Mouse (Mus musculus): Measurements from ENCODE around the gene Senp1. TPM values are rescaled to one million over a fixed set of nuclear protein-coding genes. Genes with fewer than 3 reads are reported as not detected.

The Senp1 gene
- polyA plus RNA-seq, 1 experiment from 2014 or later = 12.9 TPM

DNA sequence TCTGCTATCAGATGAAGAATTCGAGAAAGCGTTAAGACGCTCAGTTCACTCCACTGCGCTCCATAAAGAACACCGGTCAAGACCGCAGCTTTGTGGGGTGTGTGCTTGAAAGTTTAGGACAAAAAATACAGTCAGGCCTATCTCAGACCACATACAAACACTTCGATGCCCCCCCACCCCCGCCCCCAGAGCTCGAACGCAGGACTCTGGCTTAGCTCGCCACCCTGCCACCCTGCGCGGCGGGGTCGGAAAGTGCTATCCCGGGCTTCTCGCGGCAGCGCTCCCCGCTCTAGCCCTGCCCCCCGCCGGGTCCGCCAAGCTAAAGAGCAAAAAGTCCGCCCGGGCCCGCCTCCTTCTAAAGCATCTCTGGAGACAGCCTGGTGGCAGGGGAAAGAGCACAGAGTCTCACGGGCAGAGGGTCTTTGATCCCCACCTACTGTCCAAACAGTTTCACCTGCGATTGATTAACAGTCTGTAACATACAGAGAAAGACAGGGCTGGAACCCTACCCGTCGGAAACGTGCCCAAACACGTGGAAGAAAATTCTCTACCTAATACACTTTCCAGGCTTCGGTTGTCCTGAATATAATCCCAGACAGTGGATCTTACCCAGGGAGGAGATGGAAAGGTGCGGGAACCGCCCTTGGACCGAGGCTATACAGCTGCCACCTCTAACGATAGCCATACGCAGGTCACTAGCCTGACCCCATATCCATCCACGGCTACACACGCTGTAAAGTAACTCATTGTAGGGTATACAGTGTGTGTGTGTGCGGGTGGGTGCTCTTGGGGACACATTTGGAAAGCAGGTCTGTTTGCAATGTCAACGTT, 90.3 kb downstream of the Senp1 start:
- H3K27ac ChIP-seq (ENCODE audit: low read length) = no peak overlapping the region
- no peaks in the 10 kb centered on the region for H3K9me3 ChIP-seq (replicated peaks; ENCODE audit: control insufficient read depth, low read length)
- WGBS (ENCODE audit: insufficient replicate concordance) = under 1% methylated on average over 42 of the region's 42 CpGs
- no peak overlapping the region for H3K4me3 ChIP-seq (ENCODE audit: low read depth, low read length)
- H3K9ac ChIP-seq (ENCODE audit: low read depth, low read length) = no peak overlapping the region
- no peak overlapping the region for H3K4me2 ChIP-seq (ENCODE audit: low read depth, low read length)
- peaks cover 95% of the 10 kb centered on the region for H3K27me3 ChIP-seq (ENCODE audit: control insufficient read depth, insufficient read depth, low read depth, low read length)
- H3K36me3 ChIP-seq (ENCODE audit: control insufficient read depth, insufficient read depth) = no peaks in the 10 kb centered on the region
- H3K4me1 ChIP-seq (ENCODE audit: control insufficient read depth, low read depth, low read length) = no peaks in the 10 kb centered on the region; the same call in 1 of the 2 replicates
- no peak for ATAC-seq (ENCODE audit: low read depth)

DNA sequence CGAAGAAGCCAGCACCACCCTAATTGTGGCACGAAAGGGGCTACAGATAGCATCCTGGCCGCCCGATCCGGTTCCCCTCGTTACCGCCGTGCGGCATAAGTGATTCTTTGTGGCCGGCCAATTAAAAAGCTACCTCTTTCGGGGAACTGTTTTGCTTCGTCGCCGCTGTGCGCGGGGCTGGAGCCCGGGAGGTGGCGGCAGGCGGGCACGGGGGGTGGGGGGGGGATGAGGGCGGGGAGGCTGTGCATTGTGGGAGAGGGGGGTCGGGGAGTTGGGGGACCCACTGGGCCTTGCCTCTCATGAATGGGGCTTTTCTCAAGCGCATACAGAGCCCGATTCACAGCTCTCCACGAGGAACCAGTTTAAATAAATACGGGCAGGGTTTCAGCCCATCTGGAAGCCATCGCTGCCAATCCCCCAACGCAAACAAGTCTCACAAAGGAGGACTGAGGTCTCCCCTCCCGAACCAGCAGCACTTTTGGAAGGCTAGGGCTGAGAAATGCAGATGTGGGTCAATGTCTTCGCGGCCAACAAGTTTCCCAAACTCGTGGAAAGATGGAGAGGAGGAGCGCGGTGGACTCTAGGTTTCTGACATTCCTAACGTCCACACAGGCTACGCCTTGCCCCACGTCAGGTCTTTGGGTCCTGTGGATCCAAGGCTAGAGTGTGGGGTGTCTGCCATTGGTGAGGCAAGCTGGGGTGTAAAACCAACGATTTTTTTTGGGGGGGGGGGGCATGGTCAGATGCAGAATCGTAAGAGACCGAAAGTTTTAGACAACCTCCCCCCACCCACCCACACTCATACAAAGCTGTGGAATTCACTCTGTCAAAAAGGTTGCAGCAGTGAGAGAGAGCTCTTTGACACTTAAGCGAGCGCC, 91.2 kb downstream of the Senp1 start:
- no peaks in the 10 kb centered on the region for H3K36me3 ChIP-seq (ENCODE audit: control insufficient read depth, insufficient read depth)
- WGBS (ENCODE audit: insufficient replicate concordance) = under 1% methylated on average over 42 of the region's 42 CpGs
- peaks cover 93% of the 10 kb centered on the region for H3K27me3 ChIP-seq (ENCODE audit: control insufficient read depth, insufficient read depth, low read depth, low read length)
- no peaks in the 10 kb centered on the region for H3K9me3 ChIP-seq (replicated peaks; ENCODE audit: control insufficient read depth, low read length)
- no peak overlapping the region for H3K9ac ChIP-seq (ENCODE audit: low read depth, low read length)
- no peak overlapping the region for H3K27ac ChIP-seq (ENCODE audit: low read length)
- H3K4me3 ChIP-seq (ENCODE audit: low read depth, low read length) = no peak overlapping the region; the same call in 1 of the 2 replicates
- no peak overlapping the region for H3K4me2 ChIP-seq (ENCODE audit: low read depth, low read length)
- no peaks in the 10 kb centered on the region; the same call in 1 of the 2 replicates for H3K4me1 ChIP-seq (ENCODE audit: control insufficient read depth, low read depth, low read length)
- no peak for ATAC-seq (ENCODE audit: low read depth)

DNA sequence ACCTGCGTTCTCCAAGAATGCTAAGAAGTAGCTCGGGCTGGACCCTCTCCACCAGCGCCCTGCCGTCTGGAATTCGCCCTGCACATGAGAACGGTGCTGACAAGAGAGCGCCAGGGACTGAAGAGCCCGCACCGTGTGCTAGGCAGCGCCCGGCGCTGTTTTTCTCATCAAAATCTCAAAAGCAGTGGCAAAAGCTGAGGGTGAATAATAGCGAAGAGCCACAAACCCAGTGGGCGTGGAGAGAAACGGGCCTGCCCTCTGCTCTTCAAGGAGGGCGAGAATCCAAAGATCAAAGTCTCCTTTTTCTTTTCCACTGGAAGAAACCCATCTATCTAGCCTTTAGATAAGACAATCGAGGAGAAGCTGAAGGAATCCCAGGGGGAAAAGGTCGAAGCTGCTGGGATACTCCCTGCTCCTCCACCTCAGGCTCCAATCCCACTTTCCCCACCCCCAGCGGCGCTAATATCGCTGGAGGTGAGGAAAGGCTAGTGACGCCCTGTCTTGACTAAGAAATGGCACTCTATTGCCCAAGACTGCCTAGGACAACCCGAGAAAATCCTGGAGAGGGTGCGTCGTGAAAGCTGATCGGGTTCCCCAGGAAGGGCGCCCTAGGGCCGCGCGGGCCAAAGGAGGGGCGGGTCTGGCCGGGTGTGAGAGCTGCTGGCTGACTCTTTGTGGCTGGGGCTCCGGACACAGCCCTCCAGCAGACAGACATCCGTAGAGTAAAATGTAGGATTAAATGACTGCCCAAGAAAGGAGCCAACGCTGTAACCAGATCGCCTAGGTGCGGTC, 92.0 kb downstream of the Senp1 start:
- no peak for ATAC-seq (ENCODE audit: low read depth)
- H3K9ac ChIP-seq (ENCODE audit: low read depth, low read length) = no peak overlapping the region
- no peak overlapping the region for H3K4me2 ChIP-seq (ENCODE audit: low read depth, low read length)
- no peak overlapping the region; the same call in 1 of the 2 replicates for H3K4me3 ChIP-seq (ENCODE audit: low read depth, low read length)
- H3K27ac ChIP-seq (ENCODE audit: low read length) = no peak overlapping the region
- peaks cover 87% of the 10 kb centered on the region for H3K27me3 ChIP-seq (ENCODE audit: control insufficient read depth, insufficient read depth, low read depth, low read length)
- H3K4me1 ChIP-seq (ENCODE audit: control insufficient read depth, low read depth, low read length) = no peaks in the 10 kb centered on the region; the same call in 1 of the 2 replicates
- no peaks in the 10 kb centered on the region for H3K9me3 ChIP-seq (replicated peaks; ENCODE audit: control insufficient read depth, low read length)
- no peaks in the 10 kb centered on the region for H3K36me3 ChIP-seq (ENCODE audit: control insufficient read depth, insufficient read depth)
- under 1% methylated on average over 37 of the region's 37 CpGs for WGBS (ENCODE audit: insufficient replicate concordance)

DNA sequence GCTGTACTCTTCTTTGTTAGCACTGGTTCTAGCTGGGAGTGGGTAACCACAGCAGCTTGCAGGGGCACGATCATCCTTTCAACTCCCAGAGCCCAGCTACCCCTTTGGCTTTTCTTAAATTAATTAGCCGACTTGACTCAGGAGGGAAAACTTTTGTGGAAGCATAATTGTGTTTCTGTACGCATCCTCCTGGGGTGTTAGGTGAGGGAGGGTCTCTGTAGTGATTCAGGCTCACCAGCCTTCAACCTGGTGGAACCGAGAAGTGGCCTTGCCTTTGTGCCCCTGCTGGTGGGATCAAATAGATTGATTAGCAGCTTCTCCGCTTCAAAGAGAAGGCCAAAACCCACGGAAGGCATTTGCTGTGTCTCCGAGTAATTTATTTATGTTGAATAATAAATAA, 93.6 kb downstream of the Senp1 start:
- Histone ChIP-seq H3K27me3 (ENCODE audit: control insufficient read depth, insufficient read depth, low read depth, low read length) (peaks cover 74% of the 10 kb centered on the region), H3K4me3 (ENCODE audit: low read depth, low read length) (no peak overlapping the region), H3K9ac (ENCODE audit: low read depth, low read length) (no peak overlapping the region), H3K4me1 (ENCODE audit: control insufficient read depth, low read depth, low read length) (no peaks in the 10 kb centered on the region; the same call in 1 of the 2 replicates), H3K4me2 (ENCODE audit: low read depth, low read length) (no peak overlapping the region), H3K27ac (ENCODE audit: low read length) (no peak overlapping the region), H3K9me3 (replicated peaks; ENCODE audit: control insufficient read depth, low read length) (no peaks in the 10 kb centered on the region), H3K36me3 (ENCODE audit: control insufficient read depth, insufficient read depth) (no peaks in the 10 kb centered on the region)
- no peak for ATAC-seq (ENCODE audit: low read depth)
- 5% methylated on average over 7 of the region's 7 CpGs for WGBS (ENCODE audit: insufficient replicate concordance)

DNA sequence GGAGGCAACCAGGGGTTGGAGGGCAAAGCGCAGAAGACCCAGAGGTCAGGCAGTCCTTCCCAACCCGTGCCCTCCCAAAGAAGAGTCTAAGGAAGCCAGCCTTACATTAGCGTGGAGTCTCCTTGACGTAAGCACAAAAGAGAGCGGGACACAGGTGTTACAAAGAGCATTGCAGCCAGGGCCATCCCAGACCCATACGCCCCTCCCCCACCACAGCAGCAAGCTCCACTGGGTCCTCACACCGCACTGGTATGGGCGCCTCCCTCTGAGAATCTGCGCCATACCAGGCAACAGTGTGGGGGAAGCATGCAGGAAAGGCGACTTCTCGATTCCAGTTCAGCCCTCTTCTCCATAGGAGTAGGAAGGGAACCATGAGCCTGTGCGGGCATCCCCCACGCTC, 94.0 kb downstream of the Senp1 start:
- no peaks in the 10 kb centered on the region for H3K9me3 ChIP-seq (replicated peaks; ENCODE audit: control insufficient read depth, low read length)
- H3K36me3 ChIP-seq (ENCODE audit: control insufficient read depth, insufficient read depth) = no peaks in the 10 kb centered on the region
- no peak for ATAC-seq (ENCODE audit: low read depth)
- 9% methylated on average over 13 of the region's 13 CpGs for WGBS (ENCODE audit: insufficient replicate concordance)
- no peak overlapping the region for H3K27ac ChIP-seq (ENCODE audit: low read length)
- no peak overlapping the region for H3K9ac ChIP-seq (ENCODE audit: low read depth, low read length)
- no peak overlapping the region for H3K4me2 ChIP-seq (ENCODE audit: low read depth, low read length)
- H3K4me3 ChIP-seq (ENCODE audit: low read depth, low read length) = no peak overlapping the region
- peaks cover 70% of the 10 kb centered on the region for H3K27me3 ChIP-seq (ENCODE audit: control insufficient read depth, insufficient read depth, low read depth, low read length)
- no peaks in the 10 kb centered on the region; the same call in 1 of the 2 replicates for H3K4me1 ChIP-seq (ENCODE audit: control insufficient read depth, low read depth, low read length)

DNA sequence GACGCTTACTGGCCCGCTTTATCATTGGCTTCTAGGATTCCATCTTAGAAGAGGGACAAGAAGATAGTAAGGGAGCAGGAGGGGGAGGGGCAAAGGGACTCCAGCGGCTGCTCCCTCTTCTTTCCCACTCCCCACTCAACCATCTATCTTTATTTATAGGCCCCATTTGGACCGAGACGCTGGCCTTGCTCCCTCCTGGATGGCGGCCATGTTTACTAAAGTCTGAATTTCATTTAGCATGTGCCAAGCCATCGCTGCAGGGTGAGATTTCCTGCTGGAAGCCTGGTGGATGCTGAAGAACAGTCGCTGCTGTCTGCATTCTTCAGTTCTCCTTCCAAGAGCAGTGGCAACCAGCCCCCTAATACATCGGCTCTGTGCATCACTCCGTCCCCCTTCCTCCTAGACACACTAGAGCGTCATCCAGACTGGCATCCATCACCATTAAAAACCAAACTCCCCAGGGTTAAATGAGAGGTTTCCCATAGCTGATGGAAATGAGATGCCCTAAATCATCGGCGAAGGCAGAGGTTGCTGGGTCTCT, 96.8 kb downstream of the Senp1 start:
- Histone ChIP-seq H3K4me3 (ENCODE audit: low read depth, low read length) (no peak overlapping the region), H3K4me2 (ENCODE audit: low read depth, low read length) (no peak overlapping the region), H3K27ac (ENCODE audit: low read length) (no peak overlapping the region), H3K36me3 (ENCODE audit: control insufficient read depth, insufficient read depth) (no peaks in the 10 kb centered on the region), H3K9me3 (replicated peaks; ENCODE audit: control insufficient read depth, low read length) (no peaks in the 10 kb centered on the region), H3K27me3 (ENCODE audit: control insufficient read depth, insufficient read depth, low read depth, low read length) (peaks cover 45% of the 10 kb centered on the region), H3K9ac (ENCODE audit: low read depth, low read length) (no peak overlapping the region), H3K4me1 (ENCODE audit: control insufficient read depth, low read depth, low read length) (peaks cover 4% of the 10 kb centered on the region)
- ATAC-seq (ENCODE audit: low read depth) = no peak
- WGBS (ENCODE audit: insufficient replicate concordance) = 71% methylated on average over 13 of the region's 13 CpGs

DNA sequence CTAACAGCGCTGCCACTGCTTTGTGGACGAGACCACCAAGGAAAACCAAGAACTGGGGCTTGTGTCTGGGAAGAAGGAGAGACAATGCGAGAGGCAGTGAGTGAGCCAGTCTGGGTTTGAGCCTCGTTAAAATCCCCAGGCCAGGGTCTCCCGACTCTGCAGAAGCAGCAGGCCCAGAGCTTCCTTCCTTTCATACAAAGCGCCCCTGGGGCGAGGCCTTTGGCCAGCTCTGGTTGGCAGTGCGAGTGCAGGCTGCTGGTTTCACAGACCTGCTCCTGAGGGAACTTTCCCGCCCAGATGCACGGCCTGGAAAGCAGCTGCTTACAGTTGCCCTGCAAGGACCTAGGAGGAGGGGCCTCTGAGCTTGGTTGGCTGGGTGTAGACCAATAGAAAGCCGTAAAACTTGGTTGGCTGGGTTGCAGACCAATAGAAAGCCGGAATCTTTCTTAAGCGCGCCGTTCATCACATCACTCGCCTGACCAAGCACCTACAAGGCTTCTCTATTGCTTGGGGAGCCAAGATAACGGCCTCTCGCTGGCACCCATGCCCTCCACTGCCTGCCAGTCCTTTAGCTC, 100.7 kb downstream of the Senp1 start:
- H3K9me3 ChIP-seq (replicated peaks; ENCODE audit: control insufficient read depth, low read length) = no peaks in the 10 kb centered on the region
- H3K27ac ChIP-seq (ENCODE audit: low read length) = no peak overlapping the region
- H3K4me1 ChIP-seq (ENCODE audit: control insufficient read depth, low read depth, low read length) = peaks cover 4% of the 10 kb centered on the region
- 7% methylated on average over 18 of the region's 18 CpGs for WGBS (ENCODE audit: insufficient replicate concordance)
- no peak overlapping the region for H3K4me3 ChIP-seq (ENCODE audit: low read depth, low read length)
- ATAC-seq (ENCODE audit: low read depth) = peak; percentile 85
- peak overlapping the region; percentile 42 for H3K4me2 ChIP-seq (ENCODE audit: low read depth, low read length)
- no peaks in the 10 kb centered on the region for H3K36me3 ChIP-seq (ENCODE audit: control insufficient read depth, insufficient read depth)
- peaks cover 7% of the 10 kb centered on the region for H3K27me3 ChIP-seq (ENCODE audit: control insufficient read depth, insufficient read depth, low read depth, low read length)
- 0 out of 2 replicates have a peak overlapping the region, but pooled peaks have one; percentile 19 for H3K9ac ChIP-seq (ENCODE audit: low read depth, low read length)

DNA sequence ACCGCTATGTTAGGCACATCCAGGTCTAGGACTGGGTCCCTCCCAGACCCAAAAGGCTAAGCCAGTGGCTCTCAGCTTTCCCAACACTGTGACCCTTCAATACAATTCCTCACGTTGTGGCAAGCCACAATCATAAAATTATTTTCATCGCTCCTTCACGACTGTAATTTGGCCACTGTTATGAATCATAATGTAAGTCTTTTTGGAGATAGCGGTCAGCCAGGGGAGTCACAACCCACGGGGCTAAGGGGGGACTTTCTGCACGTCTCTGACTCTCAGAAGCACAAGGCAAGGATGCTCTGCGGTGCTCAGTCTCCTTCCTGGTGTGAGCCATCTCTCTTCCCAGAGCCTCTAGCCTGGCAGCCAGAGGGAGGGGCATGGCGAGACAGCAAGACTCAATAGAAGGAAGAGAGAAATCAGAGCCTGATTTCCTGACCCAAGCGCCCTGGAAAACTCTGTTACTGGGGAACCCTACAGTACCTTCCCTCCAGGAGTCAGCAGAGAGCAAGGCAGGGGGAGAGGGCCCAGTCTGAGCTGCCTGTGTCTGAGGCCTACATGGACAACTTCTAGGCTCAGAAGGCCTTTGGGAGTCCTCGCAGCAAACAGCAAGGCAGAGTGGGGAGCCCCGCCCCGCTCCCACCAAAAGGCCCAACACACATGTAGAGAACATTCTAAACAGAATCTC, 101.4 kb downstream of the Senp1 start:
- no peak overlapping the region for H3K9ac ChIP-seq (ENCODE audit: low read depth, low read length)
- no peaks in the 10 kb centered on the region for H3K9me3 ChIP-seq (replicated peaks; ENCODE audit: control insufficient read depth, low read length)
- no peaks in the 10 kb centered on the region for H3K36me3 ChIP-seq (ENCODE audit: control insufficient read depth, insufficient read depth)
- H3K4me1 ChIP-seq (ENCODE audit: control insufficient read depth, low read depth, low read length) = peaks cover 4% of the 10 kb centered on the region
- ATAC-seq (ENCODE audit: low read depth) = no peak
- H3K4me2 ChIP-seq (ENCODE audit: low read depth, low read length) = peak overlapping the region; percentile 42; the same call in 1 of the 2 replicates
- H3K27ac ChIP-seq (ENCODE audit: low read length) = no peak overlapping the region
- no peak overlapping the region for H3K4me3 ChIP-seq (ENCODE audit: low read depth, low read length)
- H3K27me3 ChIP-seq (ENCODE audit: control insufficient read depth, insufficient read depth, low read depth, low read length) = peaks cover 6% of the 10 kb centered on the region
- WGBS (ENCODE audit: insufficient replicate concordance) = 61% methylated on average over 13 of the region's 13 CpGs

All from liver, embryonic 16.5 days (tissue).